Mouse (Mus musculus): ENCODE measurements around the gene St3gal6. TPM values are rescaled to one million over a fixed set of nuclear protein-coding genes. Genes with fewer than 3 reads are reported as not detected.

Gene St3gal6
- polyA plus RNA-seq, 1 experiment: 12.0 TPM

DNA sequence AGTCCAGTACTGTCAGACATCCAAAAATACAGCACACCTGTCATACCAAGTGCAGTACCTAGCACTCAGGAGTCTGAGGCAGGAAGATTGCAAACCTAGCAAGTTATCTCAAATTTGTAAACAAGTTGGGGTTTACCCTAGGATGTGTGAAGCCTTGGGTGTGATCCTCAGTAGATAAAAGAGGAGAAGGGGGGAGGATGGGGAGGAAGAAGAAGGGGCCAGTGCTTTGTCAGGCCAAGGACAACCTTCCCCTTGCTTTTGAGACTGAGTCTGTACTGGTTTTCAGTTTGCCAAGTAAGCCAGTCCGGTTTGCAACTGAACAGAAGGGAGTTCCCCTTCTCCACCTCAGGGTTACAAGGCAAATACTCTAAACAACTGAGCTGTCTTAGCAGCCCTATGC lies 22.1 kb upstream of the St3gal6 start:
- Histone ChIP-seq H3K27ac (ENCODE audit: insufficient read depth, low read length) (0 out of 2 replicates have a peak overlapping the region, but pooled peaks have one; percentile 16), H3K4me1 (ENCODE audit: control insufficient read depth, insufficient read depth, insufficient read length) (peaks cover 3% of the 10 kb centered on the region; the same call in 1 of the 2 replicates), H3K36me3 (ENCODE audit: control insufficient read depth, insufficient read depth, low read length) (no peaks in the 10 kb centered on the region), H3K27me3 (ENCODE audit: control insufficient read depth, insufficient read depth, low read length) (no peaks in the 10 kb centered on the region), H3K4me3 (ENCODE audit: extremely low read depth, insufficient read depth, insufficient read length) (no peak overlapping the region)
- 5% methylated on average over 1 of the region's 1 CpGs for WGBS
- no peak for TF ChIP-seq POLR2A (IDR thresholded peaks at IDR 0.05; ENCODE audit: low read depth, low read length)
- no peak for TF ChIP-seq CTCF (IDR thresholded peaks at IDR 0.05; ENCODE audit: extremely low read depth, insufficient read depth, insufficient read length, insufficient replicate concordance)
- DNase-seq (ENCODE audit: low read depth in 1 of 2, low spot score in 2 of 2): no peak

GRCm38 (mm10) chr16:58539490-58539889 lies 15.4 kb upstream of the St3gal6 start:
- Histone ChIP-seq H3K27ac (ENCODE audit: insufficient read depth, low read length) (no peak overlapping the region), H3K27me3 (ENCODE audit: control insufficient read depth, insufficient read depth, low read length) (no peaks in the 10 kb centered on the region), H3K4me1 (ENCODE audit: control insufficient read depth, insufficient read depth, insufficient read length) (peaks cover 3% of the 10 kb centered on the region; the same call in 1 of the 2 replicates), H3K36me3 (ENCODE audit: control insufficient read depth, insufficient read depth, low read length) (no peaks in the 10 kb centered on the region), H3K4me3 (ENCODE audit: extremely low read depth, insufficient read depth, insufficient read length) (no peak overlapping the region)
- DNase-seq (ENCODE audit: low read depth in 1 of 2, low spot score in 2 of 2): no peak
- no peak for TF ChIP-seq CTCF (IDR thresholded peaks at IDR 0.05; ENCODE audit: extremely low read depth, insufficient read depth, insufficient read length, insufficient replicate concordance)
- no peak for TF ChIP-seq POLR2A (IDR thresholded peaks at IDR 0.05; ENCODE audit: low read depth, low read length)
- 78% methylated on average over 1 of the region's 1 CpGs for WGBS

- Histone ChIP-seq H3K27me3 (ENCODE audit: control insufficient read depth, insufficient read depth, low read length) (no peaks in the 10 kb centered on the region), H3K4me3 (ENCODE audit: extremely low read depth, insufficient read depth, insufficient read length) (no peak overlapping the region), H3K36me3 (ENCODE audit: control insufficient read depth, insufficient read depth, low read length) (no peaks in the 10 kb centered on the region), H3K27ac (ENCODE audit: insufficient read depth, low read length) (no peak overlapping the region), H3K4me1 (ENCODE audit: control insufficient read depth, insufficient read depth, insufficient read length) (peaks cover 4% of the 10 kb centered on the region; the same call in 1 of the 2 replicates)
- TF ChIP-seq POLR2A (IDR thresholded peaks at IDR 0.05; ENCODE audit: low read depth, low read length) (no peak), CTCF (IDR thresholded peaks at IDR 0.05; ENCODE audit: extremely low read depth, insufficient read depth, insufficient read length, insufficient replicate concordance) (no peak)
- DNase-seq (ENCODE audit: low read depth in 1 of 2, low spot score in 2 of 2): no peak
- WGBS: 87% methylated on average over 2 of the region's 2 CpGs
Measured at GRCm38 (mm10) chr16:58539011-58539410, 15.0 kb upstream of the St3gal6 start.

- Histone ChIP-seq H3K4me3 (ENCODE audit: extremely low read depth, insufficient read depth, insufficient read length) (no peak overlapping the region), H3K36me3 (ENCODE audit: control insufficient read depth, insufficient read depth, low read length) (no peaks in the 10 kb centered on the region), H3K4me1 (ENCODE audit: control insufficient read depth, insufficient read depth, insufficient read length) (peaks cover 3% of the 10 kb centered on the region; the same call in 1 of the 2 replicates), H3K27ac (ENCODE audit: insufficient read depth, low read length) (no peak overlapping the region), H3K27me3 (ENCODE audit: control insufficient read depth, insufficient read depth, low read length) (no peaks in the 10 kb centered on the region)
- WGBS: 89% methylated on average over 2 of the region's 2 CpGs
- no peak for DNase-seq (ENCODE audit: low read depth in 1 of 2, low spot score in 2 of 2)
- TF ChIP-seq CTCF (IDR thresholded peaks at IDR 0.05; ENCODE audit: extremely low read depth, insufficient read depth, insufficient read length, insufficient replicate concordance) (no peak), POLR2A (IDR thresholded peaks at IDR 0.05; ENCODE audit: low read depth, low read length) (no peak)
Measured at GRCm38 (mm10) chr16:58536076-58536475, 12.0 kb upstream of the St3gal6 start.

GRCm38 (mm10) chr16:58535236-58535635 lies 11.2 kb upstream of the St3gal6 start:
- no peaks in the 10 kb centered on the region for H3K36me3 ChIP-seq (ENCODE audit: control insufficient read depth, insufficient read depth, low read length)
- no peak overlapping the region for H3K4me3 ChIP-seq (ENCODE audit: extremely low read depth, insufficient read depth, insufficient read length)
- 87% methylated on average over 5 of the region's 5 CpGs for WGBS
- H3K27ac ChIP-seq (ENCODE audit: insufficient read depth, low read length): no peak overlapping the region
- peaks cover 3% of the 10 kb centered on the region; the same call in 1 of the 2 replicates for H3K4me1 ChIP-seq (ENCODE audit: control insufficient read depth, insufficient read depth, insufficient read length)
- no peaks in the 10 kb centered on the region for H3K27me3 ChIP-seq (ENCODE audit: control insufficient read depth, insufficient read depth, low read length)
- TF ChIP-seq CTCF (IDR thresholded peaks at IDR 0.05; ENCODE audit: extremely low read depth, insufficient read depth, insufficient read length, insufficient replicate concordance): no peak
- no peak for TF ChIP-seq POLR2A (IDR thresholded peaks at IDR 0.05; ENCODE audit: low read depth, low read length)
- DNase-seq (ENCODE audit: low read depth in 1 of 2, low spot score in 2 of 2): no peak

- no peak overlapping the region for H3K27ac ChIP-seq (ENCODE audit: insufficient read depth, low read length)
- no peak for TF ChIP-seq POLR2A (IDR thresholded peaks at IDR 0.05; ENCODE audit: low read depth, low read length)
- no peak for DNase-seq (ENCODE audit: low read depth in 1 of 2, low spot score in 2 of 2)
- 58% methylated on average over 7 of the region's 7 CpGs for WGBS
- H3K27me3 ChIP-seq (ENCODE audit: control insufficient read depth, insufficient read depth, low read length): no peaks in the 10 kb centered on the region
- peaks cover 3% of the 10 kb centered on the region; the same call in 1 of the 2 replicates for H3K4me1 ChIP-seq (ENCODE audit: control insufficient read depth, insufficient read depth, insufficient read length)
- H3K4me3 ChIP-seq (ENCODE audit: extremely low read depth, insufficient read depth, insufficient read length): no peak overlapping the region
- no peaks in the 10 kb centered on the region for H3K36me3 ChIP-seq (ENCODE audit: control insufficient read depth, insufficient read depth, low read length)
Measured at GRCm38 (mm10) chr16:58534245-58535142, 10.5 kb upstream of the St3gal6 start.

- Histone ChIP-seq H3K27me3 (ENCODE audit: control insufficient read depth, insufficient read depth, low read length) (no peaks in the 10 kb centered on the region), H3K4me3 (ENCODE audit: extremely low read depth, insufficient read depth, insufficient read length) (no peak overlapping the region), H3K27ac (ENCODE audit: insufficient read depth, low read length) (no peak overlapping the region), H3K36me3 (ENCODE audit: control insufficient read depth, insufficient read depth, low read length) (no peaks in the 10 kb centered on the region), H3K4me1 (ENCODE audit: control insufficient read depth, insufficient read depth, insufficient read length) (peaks cover 3% of the 10 kb centered on the region; the same call in 1 of the 2 replicates)
- 91% methylated on average over 5 of the region's 5 CpGs for WGBS
- TF ChIP-seq CTCF (IDR thresholded peaks at IDR 0.05; ENCODE audit: extremely low read depth, insufficient read depth, insufficient read length, insufficient replicate concordance) (no peak), POLR2A (IDR thresholded peaks at IDR 0.05; ENCODE audit: low read depth, low read length) (no peak)
- no peak for DNase-seq (ENCODE audit: low read depth in 1 of 2, low spot score in 2 of 2)
Measured at GRCm38 (mm10) chr16:58533742-58534141, 9.7 kb upstream of the St3gal6 start.
